Mouse (Mus musculus) heart, postnatal 14 days (tissue): ENCODE data around the gene Cdan1. TPM values are rescaled to one million over a fixed set of nuclear protein-coding genes. Genes with fewer than 3 reads are reported as not detected.
"Not testable (repeated sequence)": the region's sequence is repeated elsewhere in the genome, so short reads cannot be mapped to it uniquely, and the experiment has no call there.

Source experiments
- DNase-seq, 2 experiments: peaks; one replicate each; pipeline ENCODE4 v3.0.0; 2021 to 2022
- intact Hi-C: fragments of 180-260 bp; cut with DNase I; formaldehyde crosslinking; loops from one replicate; pipeline ENCODE4 v1.15.1; 2025
- total RNA-seq, 2 experiments: library from RNA; stranded (reverse); gene quantifications; 2 replicates each; pipeline ENCODE4 v1.2.3; 2021

Gene Cdan1
- total RNA-seq, 2 experiments from 2014 or later, result 15.7 to 17.1 TPM

DNA sequence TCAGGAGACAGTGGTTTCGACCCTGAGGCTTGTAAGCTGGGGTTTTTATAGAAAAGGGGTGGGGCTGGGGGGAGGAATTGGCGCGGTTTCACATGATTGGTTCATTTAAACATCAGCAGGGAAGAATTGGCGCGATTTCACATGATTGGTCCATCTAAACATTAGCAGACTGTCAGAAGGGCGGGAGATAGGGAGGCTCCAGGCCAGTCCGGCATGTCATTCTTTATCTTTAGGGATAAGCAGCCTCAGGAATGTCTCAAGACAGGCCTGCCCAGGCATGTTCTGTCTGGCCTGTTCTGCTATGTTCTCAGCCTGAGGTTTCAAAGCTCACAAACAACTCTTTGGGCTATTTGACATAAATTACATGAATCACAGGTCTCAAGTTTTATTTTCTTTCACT lies 168.8 kb downstream of the Cdan1 start:
- DNase-seq, intact Hi-C loops: not testable (repeated sequence)

DNA sequence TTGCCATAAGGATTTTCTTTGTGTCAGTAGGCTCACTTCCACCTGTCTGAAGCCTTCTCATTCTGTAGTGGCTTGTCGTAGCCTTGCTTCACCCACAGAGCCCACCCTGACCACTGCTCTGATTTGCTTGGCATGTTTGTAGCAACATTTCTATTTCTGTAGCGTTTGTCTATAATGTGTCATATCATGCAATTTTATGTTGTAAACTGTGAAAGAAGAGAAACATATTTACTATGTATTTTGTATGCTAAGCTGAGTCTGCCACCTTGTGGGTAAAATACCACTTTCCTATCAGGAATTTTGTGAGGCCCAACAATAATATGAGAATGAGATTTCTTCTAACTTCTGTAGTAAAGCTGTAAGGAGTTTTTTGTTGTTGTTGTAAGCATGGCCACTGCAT lies 179.7 kb downstream of the Cdan1 start:
- no peak for DNase-seq

DNA sequence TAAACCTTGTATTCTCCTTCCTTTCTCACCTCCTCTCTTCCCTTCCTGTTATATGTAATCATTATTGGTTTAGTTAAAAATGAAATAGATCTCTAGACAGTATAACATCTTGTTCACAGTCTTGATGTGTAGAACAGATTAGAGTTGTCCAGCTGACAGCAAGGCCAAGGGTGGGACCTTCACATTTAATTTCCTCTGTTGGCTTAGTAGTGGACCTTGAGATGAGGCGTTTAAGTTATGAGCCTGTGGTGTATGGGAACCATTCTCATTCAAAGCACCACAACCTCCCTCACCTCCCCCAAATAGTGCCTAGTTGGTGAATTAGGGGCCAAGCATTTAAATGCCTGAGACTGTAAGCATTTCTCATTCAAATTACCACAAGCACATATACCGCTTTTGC lies 182.5 kb downstream of the Cdan1 start:
- intact Hi-C loops, result loop anchor here (5.0 kb wide), 2 partner anchors 35 to 190 kb away; no protein-coding TSS in a partner anchor
- no peak for DNase-seq

More for the DNA sequence above, 179.7 kb downstream of the Cdan1 start:
- intact Hi-C loops, result loop anchor here (5.0 kb wide), 1 partner anchor 63 kb away; the partner anchor contains the start of genes Haus2 and Lrrc57

Other genes with a start within 250 kb of the Cdan1 start
- 10 to 100 TPM in 1 of 2 experiments, 1 to 10 TPM in 1; 9.2 to 10.8 TPM for gene Haus2, start 240.7 kb downstream of the Cdan1 start, total RNA-seq
- 10 to 100 TPM; 13.3 to 13.6 TPM for gene Lrrc57, start 240.6 kb downstream of the Cdan1 start, total RNA-seq
- 10 to 100 TPM; 16.1 to 17.9 TPM for gene Stard9, start 221.0 kb downstream of the Cdan1 start, total RNA-seq
- 10 to 100 TPM; 12.0 to 14.3 TPM for gene Ttbk2, start 476 bp upstream of the Cdan1 start, total RNA-seq
- 10 to 100 TPM; 23.6 to 25.2 TPM for gene Ubr1, start 120.6 kb upstream of the Cdan1 start, total RNA-seq
- 1 to 10 TPM; 2.7 to 3.1 TPM for gene Tmem62, start 126.9 kb upstream of the Cdan1 start, total RNA-seq
- gene Ccndbp1, start 158.3 kb upstream of the Cdan1 start, total RNA-seq, result 10 to 100 TPM; 37.3 to 40.9 TPM
- gene Epb42, start 186.9 kb upstream of the Cdan1 start, total RNA-seq, result 1 to 10 TPM; 1.1 to 1.3 TPM
- not detected for gene Tgm5, start 235.7 kb upstream of the Cdan1 start, total RNA-seq